Mouse (Mus musculus) thymus, adult 18-20 months (tissue): ENCODE results near the gene Txndc17.
"Not testable (repeated sequence)": the region's sequence is repeated elsewhere in the genome, so short reads cannot be mapped to it uniquely, and the experiment has no call there.

ENCODE experiments used
- DNase-seq, 2 experiments: peaks; one replicate each; pipeline ENCODE4 v3.0.0; 2022; ENCODE audit warnings: mixed read lengths in 2 of 2

The Txndc17 gene

DNA sequence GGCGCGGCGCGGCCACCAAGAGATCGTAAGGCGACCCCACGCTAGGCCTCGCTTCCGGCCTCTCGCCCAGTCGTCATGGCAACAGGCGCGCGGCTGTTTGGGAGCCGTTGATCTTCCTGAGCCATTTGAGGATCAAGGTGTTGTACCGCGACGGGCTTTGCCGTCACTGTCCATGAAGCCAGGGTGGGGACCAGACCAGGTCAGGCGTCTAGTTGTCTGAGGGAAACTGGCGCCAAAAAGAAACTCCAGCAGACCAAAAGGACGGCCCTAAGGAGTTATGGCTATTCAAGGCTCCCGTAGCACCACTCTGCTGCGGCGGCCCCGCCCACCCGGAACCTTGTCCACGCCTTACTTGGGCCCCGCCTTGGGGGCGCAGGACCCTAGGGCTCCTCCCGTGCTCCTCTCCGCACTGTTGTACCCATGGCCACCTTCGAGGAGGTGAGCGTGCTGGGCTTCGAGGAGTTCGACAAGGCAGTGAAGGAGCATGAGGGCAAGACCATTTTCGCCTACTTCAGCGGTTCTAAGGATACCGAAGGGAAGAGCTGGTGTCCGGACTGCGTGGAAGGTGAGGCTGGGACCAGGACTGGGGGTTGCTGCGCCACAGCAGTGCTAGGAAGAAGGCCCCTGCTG lies at the start of gene Txndc17, which contains the start of gene 4933427D14Rik:
Gene Txndc17, plus strand, starts transcription at position 344 of the 630 bp plus-strand sequence.
Gene 4933427D14Rik, minus strand, starts transcription at position 256 of the 630 bp plus-strand sequence.
- peak; percentile 84 to 85 for DNase-seq

DNA sequence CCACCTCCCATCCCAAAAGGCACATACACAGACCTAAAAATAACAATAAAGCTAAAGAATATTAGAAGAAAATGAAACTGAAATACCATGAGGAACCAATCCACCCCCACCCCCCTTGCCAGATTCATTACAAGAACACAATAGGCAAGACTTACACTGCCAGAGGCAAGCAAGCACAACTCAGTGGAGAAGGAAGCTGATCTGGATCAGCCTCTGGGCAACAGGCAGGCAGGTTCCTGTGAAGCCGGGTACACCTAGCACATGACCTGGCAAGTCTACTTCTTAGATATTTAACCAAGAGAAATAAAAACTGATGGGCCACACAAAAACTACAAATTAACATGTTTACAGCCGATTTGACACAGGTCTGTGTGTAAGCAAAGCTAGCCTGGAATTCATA lies 44.1 kb upstream of the Txndc17 start:
- DNase-seq: no peak

DNA sequence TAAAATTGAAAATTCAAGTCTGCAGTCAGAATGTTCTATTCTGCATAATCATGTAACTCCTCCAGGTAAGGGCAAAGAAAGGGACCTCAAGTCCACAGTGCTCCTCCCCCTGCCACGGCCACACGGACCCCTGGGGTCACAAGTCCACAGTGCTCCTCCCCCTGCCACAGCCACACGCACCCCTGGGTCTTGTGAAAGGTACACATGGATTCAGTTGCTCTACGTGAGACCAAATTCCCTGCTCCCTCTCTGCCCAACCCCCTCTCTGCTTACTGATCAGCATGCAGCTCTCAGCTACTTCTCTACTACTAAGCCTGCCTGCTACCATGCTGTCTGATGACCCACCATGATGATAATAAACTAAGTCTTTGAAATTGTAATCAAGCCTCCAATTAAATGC lies 37.5 kb upstream of the Txndc17 start:
- no peak for DNase-seq

DNA sequence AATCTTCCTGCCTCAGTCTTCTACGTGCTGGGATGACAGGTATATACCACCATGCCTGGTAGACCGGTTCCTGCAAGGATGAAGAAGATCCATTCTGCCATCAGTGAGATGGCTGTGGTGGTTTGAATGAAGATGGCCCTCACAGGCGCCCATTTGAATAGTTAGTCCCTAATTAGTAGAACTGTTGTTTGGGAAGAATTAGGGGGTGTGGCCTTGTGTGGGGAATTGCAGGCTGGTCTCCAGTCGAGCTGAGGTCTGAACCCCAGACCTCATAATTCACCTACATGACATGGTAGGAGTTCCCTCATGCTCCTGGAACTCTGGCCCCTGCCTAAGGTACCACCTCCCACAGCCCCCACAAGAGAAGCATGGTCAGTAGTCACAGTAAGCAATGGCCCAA lies 35.4 kb upstream of the Txndc17 start:
- not testable (repeated sequence) for DNase-seq

DNA sequence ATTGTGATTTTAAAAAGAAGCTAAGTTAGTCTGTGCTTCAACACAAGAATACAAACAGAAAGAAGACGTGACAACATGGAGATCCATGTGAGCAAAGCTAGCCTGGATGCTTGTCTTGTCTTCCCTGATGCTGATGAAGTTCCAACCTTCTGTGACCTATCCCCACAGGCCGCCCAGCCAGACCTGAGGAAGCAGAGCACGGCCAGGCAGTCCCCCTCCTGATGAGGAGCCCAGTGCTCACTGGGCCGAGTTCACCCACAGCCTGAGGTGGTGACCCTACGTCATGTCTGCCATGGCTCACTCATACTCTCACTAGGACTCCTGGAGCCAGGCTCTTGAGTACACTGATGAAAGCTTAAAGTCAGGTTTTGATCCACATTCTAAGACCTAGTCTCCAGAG lies 33.8 kb upstream of the Txndc17 start:
- DNase-seq: no peak

DNA sequence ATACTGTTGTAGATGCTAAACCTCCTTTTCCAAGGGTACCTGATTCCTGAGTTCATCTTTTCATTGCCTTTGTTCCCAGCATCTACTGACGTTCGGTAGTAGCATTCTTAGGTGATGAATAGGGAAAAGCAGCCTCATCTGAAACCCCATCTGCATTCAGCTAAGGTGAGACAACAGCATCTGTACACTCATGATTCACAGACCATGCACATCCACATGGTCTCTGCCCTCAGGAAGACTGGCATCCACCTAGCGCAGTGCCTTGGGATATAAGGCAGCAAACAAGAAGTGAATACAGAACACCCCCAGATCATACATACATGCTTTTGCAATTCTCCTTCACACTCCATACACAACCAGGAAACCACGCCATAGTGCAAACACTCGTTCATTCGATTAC lies 32.6 kb upstream of the Txndc17 start:
- no peak for DNase-seq

DNA sequence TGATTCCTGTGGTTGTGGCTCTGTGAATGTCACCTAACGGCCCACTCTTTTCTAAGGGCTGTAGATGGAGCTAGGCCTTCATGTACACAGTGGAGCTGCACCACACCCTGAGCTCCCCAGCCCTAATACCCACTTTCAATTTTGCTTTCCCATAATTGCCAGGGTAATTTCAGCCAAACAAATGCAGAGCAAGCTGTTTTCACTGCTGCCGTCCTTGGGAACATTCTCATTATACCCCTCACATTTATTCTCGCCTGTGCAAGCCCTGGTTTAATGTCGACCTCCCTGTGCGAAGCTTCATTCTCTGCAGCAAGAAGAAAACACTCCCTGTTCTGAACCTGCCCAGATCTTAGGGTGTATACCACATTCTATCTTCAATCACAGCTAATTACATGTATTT lies 31.4 kb upstream of the Txndc17 start:
- no peak for DNase-seq

DNA sequence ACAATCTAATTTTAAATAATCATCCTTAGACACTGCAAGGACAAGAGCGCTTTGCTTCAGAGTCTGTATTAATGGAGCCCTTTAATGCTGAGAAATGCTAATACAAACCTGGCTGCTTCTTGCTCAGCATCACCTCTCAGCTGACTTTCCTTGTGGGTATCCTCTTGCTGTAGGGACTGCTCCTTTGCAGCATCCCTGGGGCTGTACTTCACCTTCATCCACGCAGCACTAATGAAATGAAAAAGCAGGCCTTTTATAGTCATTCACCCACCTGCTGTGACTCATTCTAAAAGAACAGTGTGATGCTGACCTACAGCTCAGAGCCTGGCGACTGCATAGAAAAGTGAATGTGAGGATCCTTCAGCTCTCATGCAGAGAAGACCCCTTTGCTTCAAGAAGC lies 30.8 kb upstream of the Txndc17 start:
- no peak for DNase-seq

DNA sequence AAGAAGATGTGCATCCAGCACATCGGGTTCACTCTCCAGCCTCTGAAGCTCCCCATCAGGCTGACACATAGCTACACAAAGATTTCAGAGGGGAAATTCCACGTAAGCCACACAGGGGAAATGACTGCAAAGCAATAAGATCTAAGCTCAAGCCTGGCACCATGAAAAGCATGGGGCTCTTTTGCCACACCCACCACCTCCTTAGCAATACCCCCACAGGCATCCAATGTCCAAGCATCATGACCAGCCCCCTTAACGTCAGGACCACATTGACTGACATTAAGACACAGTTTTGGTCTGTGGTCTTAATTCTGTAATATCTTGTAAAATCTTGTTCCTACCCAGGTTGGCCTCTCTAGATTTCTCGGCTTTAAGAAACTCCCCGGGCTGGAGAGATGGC lies 26.8 kb upstream of the Txndc17 start:
- no peak for DNase-seq

DNA sequence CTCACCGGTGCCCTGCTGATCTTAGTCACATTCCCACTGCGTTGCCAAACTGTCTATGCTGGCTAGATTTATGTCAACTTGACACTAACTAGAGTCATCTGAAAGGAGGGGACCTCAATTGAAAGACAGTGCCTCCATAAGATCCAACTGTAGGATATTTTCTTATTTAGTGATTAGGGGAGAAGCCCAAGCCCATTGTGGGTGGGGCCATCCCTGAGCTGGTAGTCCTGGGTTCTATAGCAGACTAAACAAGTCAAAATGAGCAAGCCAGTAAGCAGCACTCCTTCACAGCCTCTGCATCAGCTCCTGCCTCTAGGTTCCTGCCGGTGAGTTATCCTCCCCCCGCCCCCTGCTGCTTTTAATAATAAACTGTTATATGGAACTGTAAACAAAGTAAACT lies 26.2 kb upstream of the Txndc17 start:
- DNase-seq: no peak

DNA sequence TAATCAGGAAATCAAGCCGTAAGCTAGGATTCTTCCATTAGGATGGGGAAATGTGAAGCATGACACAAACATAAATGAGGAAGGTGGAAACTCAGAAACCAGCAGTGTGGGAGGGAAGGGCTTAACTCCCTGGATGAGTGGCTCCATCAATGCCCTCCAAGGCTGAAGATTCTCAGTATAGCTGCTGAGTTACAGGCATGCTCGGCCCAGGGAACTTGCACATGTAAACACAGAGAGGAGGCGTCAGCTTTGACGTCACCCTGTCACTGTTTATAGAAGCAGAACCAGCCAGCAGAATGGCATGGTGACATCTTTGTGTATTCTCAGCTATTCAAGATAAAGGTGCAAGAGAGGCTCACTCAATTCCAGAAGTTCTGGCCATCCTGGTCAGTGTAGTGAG lies 23.1 kb upstream of the Txndc17 start:
- DNase-seq: no peak

DNA sequence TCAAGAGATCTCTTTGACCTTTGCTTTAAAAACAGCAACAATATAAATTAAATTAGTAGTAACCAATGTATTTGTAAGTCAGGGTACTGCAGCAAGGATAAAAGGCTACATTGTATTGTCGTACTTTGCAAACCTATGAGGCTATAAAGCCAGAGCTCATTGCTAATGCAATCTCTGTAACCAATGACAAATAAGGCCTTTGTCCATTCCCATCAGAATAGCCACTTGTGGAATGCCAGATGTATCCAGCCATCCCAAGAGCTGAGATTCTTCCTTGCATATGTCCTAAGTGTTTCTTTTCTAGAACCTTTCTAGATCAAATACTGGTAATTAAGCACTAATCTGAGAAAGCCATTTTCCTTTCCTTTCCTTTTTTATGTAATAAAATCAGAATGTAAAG lies 16.5 kb upstream of the Txndc17 start:
- no peak for DNase-seq

DNA sequence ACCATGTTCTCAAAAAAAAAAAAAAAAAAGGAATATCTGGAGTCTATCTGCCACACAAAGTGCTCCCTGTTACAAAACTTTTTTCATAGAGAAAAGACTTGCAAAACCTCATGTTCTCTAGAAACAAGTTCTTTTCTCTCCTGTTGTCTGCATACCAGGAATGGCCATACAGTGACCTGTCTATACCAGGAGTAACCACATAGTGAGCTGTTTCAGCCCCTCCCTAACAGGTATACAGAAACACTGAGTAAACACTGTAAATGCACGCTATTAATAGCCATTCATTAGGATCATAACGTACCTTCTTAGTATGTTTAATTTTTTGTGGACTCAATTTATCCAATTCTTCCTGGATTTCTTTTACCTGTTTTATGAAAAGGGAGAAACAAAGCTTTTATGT lies 13.1 kb upstream of the Txndc17 start:
- DNase-seq: no peak

DNA sequence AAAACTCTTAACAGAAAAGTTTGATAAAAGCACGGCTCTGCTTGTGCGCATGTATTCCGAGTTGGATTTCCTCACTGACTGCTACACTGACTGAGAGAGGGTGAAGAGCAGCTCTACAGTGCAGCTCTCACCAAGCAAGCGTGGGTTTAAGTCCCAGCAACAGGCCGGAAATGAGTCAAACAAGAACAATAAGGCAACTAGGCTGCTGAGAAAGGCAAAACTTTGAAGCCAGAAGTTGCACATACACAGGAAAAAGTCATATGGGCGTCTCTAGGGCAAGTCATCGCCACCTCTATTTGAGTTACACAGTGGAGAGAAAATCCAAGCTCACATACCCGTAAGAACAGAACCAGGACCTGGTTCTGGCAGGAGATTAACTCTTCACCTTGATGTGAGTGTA lies 10.8 kb upstream of the Txndc17 start:
- DNase-seq: no peak

DNA sequence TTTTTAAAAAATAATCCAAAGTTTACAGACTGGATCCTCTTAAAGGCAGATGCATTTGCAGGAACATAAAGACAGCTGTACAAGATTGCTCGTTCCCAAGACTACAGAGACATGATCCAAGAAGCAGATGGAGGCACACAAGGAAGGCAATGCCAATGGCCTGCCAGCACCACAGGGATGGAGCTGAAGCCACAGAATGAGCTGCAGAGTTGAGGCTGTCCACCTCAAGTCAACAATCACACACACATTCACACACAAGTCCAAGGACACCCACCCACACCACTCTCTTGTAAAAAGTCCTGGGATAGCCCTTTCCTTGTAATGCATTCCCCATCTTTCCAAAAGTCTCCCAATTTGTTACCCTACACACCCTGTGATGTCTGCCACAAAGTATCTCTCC lies 3.9 kb upstream of the Txndc17 start:
- DNase-seq: no peak

DNA sequence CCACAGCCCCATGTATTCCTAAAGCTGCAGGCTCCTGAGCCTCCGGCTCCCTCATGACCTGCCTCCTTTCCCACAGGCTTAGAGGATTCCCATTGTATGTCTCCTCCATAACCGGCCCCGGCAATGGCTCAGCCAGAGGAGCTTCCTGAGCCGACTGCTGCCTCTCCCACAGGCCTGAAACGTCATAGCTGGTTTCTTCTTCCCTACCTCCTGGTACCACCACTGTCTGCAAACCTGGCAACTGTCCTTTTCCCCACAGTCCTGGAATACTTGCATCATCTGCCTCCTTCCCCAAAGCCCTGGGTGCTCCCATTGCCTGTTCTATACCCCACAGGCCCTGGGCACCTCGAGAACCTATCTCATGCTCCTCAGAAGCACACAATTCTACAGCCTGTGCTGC lies 2.1 kb upstream of the Txndc17 start:
- no peak for DNase-seq

DNA sequence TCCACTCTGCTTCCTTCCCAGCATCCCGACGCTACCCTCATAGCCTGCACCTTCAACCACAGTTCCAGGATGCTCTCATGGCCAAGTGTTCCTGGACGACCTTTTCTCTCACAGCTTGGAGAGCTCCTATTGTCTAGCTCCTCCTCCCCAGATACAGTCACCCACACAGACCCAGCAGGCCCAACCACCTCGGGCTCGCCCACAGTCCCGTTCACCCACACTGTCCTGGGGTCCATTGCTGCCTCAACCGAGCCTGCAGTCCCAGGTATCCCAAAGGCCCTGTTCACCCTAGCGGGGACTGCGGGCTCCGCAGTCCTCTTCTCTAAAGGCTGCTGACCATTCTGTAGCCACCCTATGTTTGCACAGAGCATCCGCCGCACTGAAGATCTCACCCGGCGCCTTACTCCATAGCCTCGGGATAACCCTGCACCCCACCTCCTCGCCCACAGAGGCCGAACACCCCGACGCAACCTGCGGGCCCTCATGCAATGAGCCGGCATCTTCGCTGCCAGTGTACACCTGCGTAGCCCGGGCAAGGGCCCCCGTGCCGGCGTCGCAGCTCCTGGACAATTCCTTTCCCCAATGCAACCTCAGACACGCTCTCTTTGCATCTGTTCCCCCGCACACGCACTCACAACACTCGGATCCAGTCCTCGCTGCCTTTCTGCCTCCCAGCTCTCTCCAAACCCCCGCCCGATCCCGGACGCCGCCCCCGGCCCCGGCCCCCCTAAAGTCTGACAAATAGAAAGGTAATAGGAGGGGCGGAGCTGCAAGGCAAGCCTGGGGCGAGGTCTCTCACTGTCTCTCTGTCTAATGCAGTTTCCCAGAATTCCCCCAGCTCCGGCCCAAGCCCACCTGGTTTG lies 775 bp upstream of the Txndc17 start, which contains the start of gene Gm43951:
Gene Gm43951, minus strand, starts transcription at position 500 of the 863 bp plus-strand sequence.
- peak in 1 of 2 experiments; percentile 27 for DNase-seq

DNA sequence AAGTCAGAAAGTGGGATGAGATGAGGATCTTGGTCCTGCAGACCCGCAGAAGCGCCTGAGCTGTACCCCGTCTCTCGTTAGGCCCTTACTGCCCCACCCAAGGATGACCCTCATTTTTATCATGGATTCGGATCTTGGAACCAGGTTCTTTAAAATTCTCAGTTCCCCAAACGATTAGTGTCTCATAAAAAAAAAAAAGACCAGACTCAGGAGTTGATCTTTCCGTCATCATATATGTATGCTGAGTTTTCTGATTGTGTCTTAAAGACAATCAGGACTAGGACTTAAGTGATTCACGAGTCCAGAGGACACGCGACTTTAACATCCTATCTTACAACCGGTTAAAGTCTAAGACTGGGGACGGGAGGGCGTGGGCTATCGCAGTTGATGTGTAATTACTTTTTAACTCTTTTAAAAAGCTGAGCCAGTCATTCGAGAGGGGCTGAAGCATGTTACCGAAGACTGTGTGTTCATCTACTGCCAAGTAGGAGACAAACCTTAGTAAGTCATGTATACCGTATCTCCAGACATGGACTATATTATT lies 559 bp downstream of the Txndc17 start:
- DNase-seq: no peak

DNA sequence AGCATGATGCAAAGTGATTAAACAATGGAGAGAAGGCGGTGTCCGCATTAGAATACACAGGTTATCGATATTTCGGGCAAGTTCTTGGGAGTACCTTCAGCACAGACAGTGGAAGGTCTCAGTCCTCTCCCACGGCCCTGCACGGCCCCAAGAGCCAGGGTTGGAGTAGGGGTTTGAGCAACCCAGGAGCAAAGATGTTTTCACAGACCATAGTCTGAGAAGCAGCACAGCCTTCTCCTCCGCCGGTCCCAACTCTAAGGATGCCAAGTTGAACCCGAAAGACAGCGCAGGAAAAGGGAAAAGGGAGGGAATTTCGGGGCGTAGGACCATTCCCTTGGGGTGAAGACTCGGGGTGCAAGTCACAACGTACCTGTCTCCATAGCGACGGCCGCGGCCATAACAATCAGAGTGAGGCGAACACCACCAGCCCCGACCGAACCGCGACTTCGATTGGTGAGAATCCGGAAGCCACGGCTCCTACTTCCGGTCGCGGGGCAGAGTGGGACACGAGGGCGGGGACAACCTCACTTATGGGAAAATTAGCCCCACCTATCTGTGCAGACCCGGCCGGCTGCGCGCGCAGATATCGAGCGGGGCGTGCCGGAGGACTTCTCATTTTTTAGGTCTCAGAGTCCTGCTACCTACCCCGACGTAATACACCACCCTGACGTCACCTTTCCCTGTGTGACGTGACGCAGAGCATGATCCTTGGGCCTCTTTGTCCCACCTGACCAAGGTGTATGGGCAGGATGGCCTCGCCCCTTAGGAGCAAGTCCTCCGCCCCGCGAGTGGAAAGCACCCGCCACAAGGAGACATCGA lies 7.5 kb downstream of the Txndc17 start:
- DNase-seq: peak; percentile 86 to 89

DNA sequence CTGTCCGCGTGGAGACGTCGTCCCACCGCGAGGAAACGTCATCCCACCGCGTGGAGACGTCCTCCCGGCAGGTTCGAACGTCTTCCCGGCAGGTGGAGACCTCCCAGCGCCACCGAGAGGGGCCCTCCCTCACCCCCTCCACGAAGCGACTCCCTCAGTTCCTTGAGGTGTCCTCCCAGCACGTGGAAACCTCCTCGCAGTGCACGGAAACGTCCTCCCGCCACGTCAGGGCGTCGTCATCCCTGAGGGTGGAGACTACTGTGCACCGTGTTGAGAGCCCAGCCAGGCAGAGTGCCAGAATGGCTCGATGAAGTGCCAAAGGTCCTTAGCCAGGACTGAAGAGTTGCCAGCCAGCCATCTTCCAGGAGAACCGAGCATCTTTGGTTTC lies 8.1 kb downstream of the Txndc17 start, which contains the start of gene Med31:
Gene Med31, minus strand, starts transcription at position 183 of the 388 bp plus-strand sequence.
- peak; percentile 71 to 76 for DNase-seq

DNA sequence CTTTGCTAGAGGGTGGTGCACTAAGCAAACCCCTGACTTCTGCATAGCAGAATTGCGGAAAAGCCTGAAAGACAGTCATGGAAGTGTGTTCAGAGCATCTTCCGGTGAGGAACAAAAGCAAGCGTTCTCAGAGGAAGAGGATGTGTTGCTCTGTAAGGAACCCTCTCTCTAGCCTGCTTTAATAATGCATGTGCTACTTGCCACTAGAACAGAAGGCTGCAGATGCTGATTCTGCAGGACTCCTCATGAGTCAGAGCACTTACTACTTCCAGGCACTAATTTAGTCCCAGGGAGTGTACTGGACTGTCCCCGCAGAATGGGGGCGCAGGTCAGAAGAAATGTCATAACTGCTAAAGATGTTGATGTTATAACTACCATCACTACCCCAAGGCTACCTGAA lies 9.8 kb downstream of the Txndc17 start:
- no peak for DNase-seq

DNA sequence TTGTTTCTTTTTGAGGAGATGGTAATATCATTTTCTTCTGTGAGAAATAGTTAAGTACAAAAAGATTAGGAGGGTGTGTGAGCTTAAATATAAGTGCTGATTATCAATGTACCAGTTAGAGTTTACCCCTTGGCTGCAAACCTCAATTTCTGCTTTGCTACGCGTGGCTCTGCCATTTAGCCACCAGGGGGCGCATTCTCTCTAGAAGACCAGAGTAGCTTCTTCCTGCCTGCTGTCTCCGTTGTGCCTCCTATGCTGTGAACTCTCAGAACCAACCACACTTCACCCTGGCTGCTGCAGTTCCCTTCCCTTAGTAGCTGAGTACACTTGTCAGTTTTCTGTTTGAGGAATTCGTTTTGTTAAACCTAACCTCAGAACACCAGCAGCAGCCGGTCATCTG lies 13.9 kb downstream of the Txndc17 start:
- peak; percentile 47 to 50 for DNase-seq

DNA sequence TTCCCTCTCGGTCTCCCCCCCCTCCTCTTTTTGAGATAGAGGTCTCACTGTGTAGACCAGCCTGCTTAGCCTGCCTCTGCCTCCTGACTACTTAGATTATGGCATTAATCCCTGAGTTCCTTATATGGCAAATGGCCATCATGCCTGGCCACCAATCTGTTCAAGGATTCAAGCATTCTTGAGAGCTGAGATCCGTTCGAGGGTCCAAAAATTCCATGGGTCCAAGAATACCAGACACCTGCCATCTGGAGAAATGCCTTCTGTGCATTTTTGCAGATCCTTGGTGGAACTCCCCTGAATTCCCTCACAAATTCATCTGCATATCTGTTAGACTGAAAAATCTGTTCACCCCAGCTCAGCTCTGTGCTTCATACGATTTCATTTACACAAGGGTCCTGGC lies 16.1 kb downstream of the Txndc17 start:
- DNase-seq: no peak
